Mouse (Mus musculus) embryo, embryonic 9.5 days (tissue): ENCODE measurements around the gene Arap1.

Source experiments
- DNase-seq: peaks from one replicate; pipeline ENCODE4 v3.0.0-alpha.2; 2017; ENCODE audit errors: extremely low spot score

Gene Arap1

GRCm38 (mm10) chr7:101443093-101443492 lies 95.2 kb downstream of the Arap1 start:
- no peak for DNase-seq

GRCm38 (mm10) chr7:101444211-101444610 lies 96.3 kb downstream of the Arap1 start:
- DNase-seq, result no peak

DNA sequence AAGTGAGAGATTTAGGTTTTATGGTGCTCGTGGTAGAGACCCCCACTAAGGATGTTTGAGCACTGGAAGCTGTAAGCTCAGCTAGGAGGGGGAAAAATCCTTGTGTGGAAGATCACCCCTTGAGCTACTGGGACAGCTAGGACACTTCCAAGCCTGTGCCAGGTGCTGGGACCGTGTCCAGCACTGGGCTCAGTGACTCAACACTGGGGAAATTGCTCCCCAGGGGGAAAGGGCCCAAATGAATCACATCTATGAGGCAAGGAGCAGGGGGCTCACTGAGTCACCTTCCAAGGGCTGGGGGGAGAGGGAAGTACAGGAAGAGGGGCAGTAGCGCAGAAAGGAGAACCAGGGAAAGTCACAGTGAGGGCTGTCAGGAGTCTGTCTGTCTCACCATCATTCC lies 102.0 kb downstream of the Arap1 start:
- no peak for DNase-seq

- peak; percentile 93 for DNase-seq
Observed at GRCm38 (mm10) chr7:101450422-101451401, 102.8 kb downstream of the Arap1 start.

DNA sequence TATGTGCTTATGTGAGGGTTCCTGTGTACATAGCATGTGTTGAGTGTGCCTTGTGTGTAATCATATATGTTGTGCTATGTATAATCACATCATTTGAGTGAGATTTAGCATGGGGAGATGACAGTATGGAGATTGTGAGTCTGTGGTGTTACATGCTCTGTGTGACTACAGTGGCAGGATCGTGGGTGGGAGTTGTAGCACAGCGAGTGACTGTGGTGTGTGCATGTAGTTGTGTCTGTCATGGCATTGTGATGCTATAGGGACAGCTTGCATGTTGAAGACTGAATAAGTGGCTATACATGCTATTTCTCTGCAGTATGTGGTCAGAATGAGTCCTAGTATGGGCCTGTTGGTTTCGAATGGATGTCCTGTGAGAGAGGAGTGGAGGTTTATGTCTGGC lies 104.8 kb downstream of the Arap1 start:
- DNase-seq, result no peak

DNA sequence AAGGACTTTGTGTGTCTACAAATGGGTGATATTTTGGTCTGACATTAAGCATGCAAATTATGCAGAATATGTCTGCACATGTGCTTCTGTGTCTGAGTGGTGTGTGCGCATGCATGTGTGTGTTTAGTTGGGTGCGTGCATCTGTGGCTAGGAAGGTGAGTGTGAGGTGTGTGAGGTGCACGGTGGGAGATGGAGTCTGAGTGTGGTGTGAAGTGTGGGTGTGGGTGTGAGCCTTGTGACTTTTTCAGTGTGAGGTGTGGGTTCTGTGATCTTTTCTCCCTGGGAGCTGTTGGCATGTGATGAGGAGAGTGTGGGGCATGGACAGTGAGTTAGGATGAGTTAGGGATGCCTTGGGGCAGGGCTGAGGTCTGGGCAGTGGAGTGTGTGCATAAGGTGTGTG lies 105.4 kb downstream of the Arap1 start:
- no peak for DNase-seq

GRCm38 (mm10) chr7:101453725-101454124 lies 105.9 kb downstream of the Arap1 start:
- DNase-seq, result peak; percentile 14

DNA sequence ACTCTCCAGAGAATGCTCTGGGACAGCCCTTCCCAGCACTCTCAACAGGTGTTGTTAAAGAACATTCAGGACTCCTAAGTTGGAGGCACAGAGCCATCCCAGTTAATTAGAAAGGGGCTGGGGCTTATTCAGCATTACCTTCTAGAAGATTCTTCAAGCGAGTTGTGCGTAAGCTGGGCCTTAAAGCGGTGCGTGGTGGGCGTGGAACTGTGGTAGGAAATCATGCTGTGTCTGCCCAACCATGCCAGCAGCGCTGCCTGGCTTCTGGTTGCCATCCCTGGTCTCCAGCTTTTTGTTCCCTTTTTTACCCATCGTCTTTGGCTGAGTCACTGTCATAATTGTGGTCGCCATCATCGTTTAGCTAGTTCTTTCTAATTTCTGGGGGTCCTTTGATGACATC lies 106.6 kb downstream of the Arap1 start:
- DNase-seq, result no peak

GRCm38 (mm10) chr7:101455141-101455540 lies 107.3 kb downstream of the Arap1 start:
- no peak for DNase-seq

DNA sequence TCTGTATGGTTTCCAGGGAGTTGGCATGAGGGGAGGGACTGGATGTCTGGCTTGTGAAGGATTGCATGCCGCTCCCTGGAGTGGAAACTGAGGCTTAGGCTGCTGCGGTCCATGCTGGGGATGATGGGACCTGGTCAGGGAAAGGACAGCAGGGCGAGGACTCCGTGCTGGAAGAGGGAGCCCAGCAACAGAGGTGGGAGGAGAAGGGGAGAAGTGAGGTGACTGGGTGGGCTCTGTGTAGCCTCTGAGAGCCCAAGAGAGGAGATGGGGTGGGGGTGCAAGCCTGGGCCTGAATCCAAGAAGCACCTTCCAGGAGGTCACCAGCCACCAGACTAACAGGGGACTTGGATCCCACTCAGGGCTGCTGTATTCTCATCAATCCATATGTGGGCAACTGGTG lies 108.5 kb downstream of the Arap1 start:
- DNase-seq, result no peak

DNA sequence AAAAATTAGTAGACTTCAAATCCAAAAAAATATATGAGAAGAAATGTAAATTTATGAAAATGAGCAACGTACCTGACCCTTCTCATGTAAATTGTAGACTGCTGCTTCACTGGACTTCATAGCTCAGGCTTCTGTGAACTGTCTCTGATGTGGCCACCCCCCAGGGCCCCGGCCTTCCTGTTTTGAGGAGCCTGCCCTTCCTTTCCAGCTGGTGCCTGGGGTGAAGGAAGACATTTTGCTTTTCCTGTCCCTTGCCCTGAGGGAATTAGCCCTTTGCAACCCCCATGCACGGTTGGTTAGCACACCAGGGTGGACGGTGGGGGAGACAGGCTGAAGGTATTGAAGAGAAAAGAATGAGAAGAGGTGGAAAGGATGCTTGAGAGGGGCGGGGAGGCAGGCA lies 108.9 kb downstream of the Arap1 start:
- no peak for DNase-seq

DNA sequence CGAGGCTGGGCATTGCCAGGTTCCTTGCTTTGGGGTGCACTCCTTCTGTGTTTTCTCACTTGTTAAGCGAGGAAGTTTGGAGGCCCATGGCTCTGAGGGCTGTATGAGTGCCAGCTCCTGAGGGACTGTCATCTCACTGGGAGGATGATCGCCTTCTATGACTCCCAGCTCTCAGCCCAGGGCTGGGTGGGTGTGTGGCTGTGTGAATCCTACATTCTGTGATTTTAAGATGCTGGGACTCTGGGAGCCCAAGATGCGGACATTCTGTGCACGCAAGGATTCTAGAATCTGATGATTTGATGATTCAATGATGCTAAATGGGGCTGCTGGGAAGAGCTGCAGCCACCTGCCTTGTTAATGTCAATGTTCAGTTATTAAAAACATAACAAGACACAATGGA lies 109.4 kb downstream of the Arap1 start:
- DNase-seq, result no peak

DNA sequence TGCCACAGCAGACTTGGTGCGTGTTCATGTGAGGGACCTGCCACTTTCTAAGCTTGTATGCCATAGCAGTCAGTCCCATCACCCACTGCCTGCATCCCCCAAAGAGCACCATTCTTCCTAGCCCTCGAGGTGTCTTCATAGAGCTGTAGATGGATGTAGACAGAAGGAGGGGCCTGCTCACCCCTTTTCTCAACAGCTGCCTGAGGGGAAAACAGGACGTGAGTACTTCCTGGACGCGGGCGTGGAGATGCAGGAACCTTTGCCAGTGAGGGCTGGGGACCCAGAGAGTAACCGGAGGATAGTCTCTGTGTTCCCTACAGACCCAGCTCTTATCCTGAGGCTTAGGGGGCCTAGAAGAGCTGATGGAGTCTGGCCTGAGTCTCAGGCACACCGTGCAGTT lies 109.9 kb downstream of the Arap1 start:
- no peak for DNase-seq

- DNase-seq, result no peak
Observed at GRCm38 (mm10) chr7:101458278-101458781, 110.5 kb downstream of the Arap1 start.

GRCm38 (mm10) chr7:101459305-101459813 lies 111.5 kb downstream of the Arap1 start:
- DNase-seq, result no peak

DNA sequence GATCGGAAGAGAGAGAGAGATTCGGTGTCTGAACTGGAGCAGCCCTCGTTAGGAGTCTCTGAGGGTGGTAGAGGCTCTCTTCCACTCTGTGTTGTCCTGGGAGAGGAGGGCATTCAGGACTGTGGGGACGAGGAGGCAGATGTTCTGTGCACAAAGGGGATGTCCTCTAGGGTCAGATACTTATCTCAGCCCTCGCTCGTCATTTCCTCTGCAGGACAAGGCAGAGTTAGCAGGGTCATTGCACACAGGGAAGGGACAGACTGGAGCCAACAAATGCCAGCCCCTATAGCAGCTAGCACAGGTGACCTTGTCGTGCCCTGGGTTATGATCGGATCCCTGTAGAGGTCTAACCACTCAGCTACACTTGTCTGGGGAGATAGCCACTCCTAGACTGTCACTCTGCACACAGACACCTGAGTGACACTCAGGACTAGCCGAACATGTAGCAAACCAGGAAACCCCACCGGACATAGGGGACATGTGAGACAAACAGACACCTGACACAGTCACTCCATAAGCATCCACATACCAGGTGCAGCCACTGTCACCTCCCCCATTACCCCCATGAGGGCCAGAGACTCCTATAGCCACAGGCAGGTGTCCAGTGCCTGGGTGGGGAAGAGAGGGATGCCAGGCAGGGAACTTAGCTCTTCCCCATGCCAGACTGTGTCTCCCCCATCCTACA lies 112.2 kb downstream of the Arap1 start:
- no peak for DNase-seq

DNA sequence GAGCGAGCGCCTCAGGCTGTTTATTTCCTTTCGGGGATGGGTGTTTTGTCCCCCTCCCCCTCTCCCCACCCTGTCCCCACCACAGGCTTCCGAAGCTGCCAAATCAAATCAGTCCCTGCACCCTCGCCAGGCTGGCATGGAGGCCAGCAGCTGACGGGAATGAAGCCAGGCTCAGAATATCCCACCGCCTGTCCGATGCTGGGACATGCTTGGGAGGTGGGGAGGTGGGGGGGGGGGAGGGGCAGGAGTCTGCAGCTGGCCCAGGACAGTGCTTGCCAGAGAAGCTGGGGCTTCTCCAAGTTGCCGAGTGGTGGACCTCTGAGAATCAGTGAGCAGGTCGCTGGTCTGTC lies 112.7 kb downstream of the Arap1 start:
- DNase-seq, result no peak

DNA sequence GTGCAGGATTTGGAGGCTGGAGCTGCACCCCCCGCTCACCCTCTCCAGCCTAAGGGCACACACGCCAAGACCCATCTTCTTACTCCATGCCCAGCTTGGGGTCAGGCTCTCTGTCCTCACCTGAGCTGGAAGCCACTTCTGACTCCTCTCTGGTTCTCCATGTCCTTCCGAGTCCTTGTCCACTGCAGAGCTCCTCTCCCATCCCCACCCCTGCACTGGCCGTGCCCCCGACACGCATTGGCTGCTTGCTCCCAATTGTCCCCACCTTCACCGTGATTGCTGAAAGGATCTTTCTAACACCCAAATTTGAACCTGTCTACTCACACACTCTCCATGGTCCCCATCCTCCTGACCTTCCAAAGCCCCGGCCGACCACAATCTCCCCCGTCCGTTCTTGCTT lies 113.7 kb downstream of the Arap1 start:
- no peak for DNase-seq
